Mouse (Mus musculus) T-helper 17 cell (primary cell): ENCODE data around the gene Fam19a5.

Experiments
- in situ Hi-C, 2 experiments: fragments of 300-600 bp; cut with MboI, MseI; formaldehyde crosslinking; loops; 1 replicate in 1 of 2; 2 replicates in 1 of 2; pipeline ENCODE4 v1.15.1; 2025; ENCODE audit warnings: high pct_unique_total_duplicates in 2 of 2

The Fam19a5 gene

GRCm38 (mm10) chr15:87726657-87727236 lies 182.6 kb downstream of the Fam19a5 start:
- in situ Hi-C loops, result no loop called here

- in situ Hi-C loops, result loop anchor here in 1 of 2 experiments (10.0 kb wide), 1 partner anchor 488 kb away; no protein-coding TSS in a partner anchor
These were observed 192.2 kb downstream of the Fam19a5 start for GRCm38 (mm10) chr15:87736345-87736744.

- in situ Hi-C loops, result no loop called here
These were observed 211.4 kb downstream of the Fam19a5 start for GRCm38 (mm10) chr15:87755482-87755881.

GRCm38 (mm10) chr15:87765876-87766275 lies 221.8 kb downstream of the Fam19a5 start:
- in situ Hi-C loops, result no loop called here

GRCm38 (mm10) chr15:87773955-87774354 lies 229.9 kb downstream of the Fam19a5 start:
- in situ Hi-C loops, result no loop called here

- in situ Hi-C loops, result no loop called here
These were observed 239.2 kb downstream of the Fam19a5 start for GRCm38 (mm10) chr15:87783331-87783730.

GRCm38 (mm10) chr15:87789671-87790070 lies 245.6 kb downstream of the Fam19a5 start:
- in situ Hi-C loops, result no loop called here

GRCm38 (mm10) chr15:87793661-87794060 lies 249.6 kb downstream of the Fam19a5 start:
- in situ Hi-C loops, result no loop called here

- in situ Hi-C loops, result no loop called here
These were observed 252.5 kb downstream of the Fam19a5 start for GRCm38 (mm10) chr15:87796571-87796970.
